Mouse (Mus musculus): Measurements from ENCODE around the gene Zbtb16. TPM values are rescaled to one million over a fixed set of nuclear protein-coding genes. Genes with fewer than 3 reads are reported as not detected.
A peak's percentile ranks its signal among the peaks of the same experiment; 100 is the strongest.

Gene Zbtb16
- total and polyA plus RNA-seq, 3 experiments: 10.6 to 45.5 (median 20.0) TPM

- peaks cover 74% of the 10 kb centered on the region for H3K36me3 ChIP-seq (replicated peaks)
- no peaks in the 10 kb centered on the region for H3K9me3 ChIP-seq (replicated peaks)
- no peak overlapping the region for H3K4me3 ChIP-seq (ENCODE audit: low read depth, low read length)
- H3K27me3 ChIP-seq (ENCODE audit: insufficient read depth, low read length): no peaks in the 10 kb centered on the region
- peaks cover 61% of the 10 kb centered on the region for H3K4me1 ChIP-seq (ENCODE audit: insufficient read depth, low read depth, low read length)
- TF ChIP-seq GATA1 (IDR thresholded peaks at IDR 0.05; ENCODE audit: borderline replicate concordance, low read length) (no peak), POLR2AphosphoS5 (IDR thresholded peaks at IDR 0.05; ENCODE audit: insufficient replicate concordance, low read depth, low read length) (no peak), GATA2 (IDR thresholded peaks at IDR 0.05; ENCODE audit: borderline replicate concordance, low read depth, low read length) (no peak), TAL1 (conservative IDR thresholded peaks at IDR 0.05; ENCODE audit: low read depth, low read length) (no peak), CTCF (IDR thresholded peaks at IDR 0.05; ENCODE audit: low read depth, low read length) (no peak)
- DNase-seq (ENCODE audit: low spot score) (no peak), ATAC-seq (ENCODE audit: extremely low read depth, insufficient number of reproducible peaks, low FRiP score, poor library complexity, severe bottlenecking) (no peak)
Measured at GRCm38 (mm10) chr9:48720251-48720963, 115.6 kb downstream of the Zbtb16 start.

DNA sequence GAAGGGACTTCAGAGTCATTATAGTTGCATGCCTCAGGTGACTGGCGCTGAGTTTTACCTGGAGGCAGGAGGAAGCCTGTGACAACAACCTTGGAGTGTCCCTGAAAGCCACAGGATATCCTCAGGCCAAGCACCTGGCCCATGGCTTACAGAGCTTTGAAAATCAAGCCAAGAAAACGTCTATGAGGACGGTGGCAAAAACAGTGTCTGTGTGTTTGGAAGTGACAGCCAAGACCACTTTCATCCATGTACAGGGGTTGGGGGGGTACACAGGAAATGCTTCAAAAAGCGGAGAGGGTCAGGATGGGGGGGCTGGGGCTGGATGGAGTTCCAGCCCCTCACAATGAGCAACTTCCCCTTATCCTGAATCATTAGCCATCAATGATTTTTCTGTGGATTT lies 116.4 kb downstream of the Zbtb16 start:
- peaks cover 78% of the 10 kb centered on the region for H3K36me3 ChIP-seq (replicated peaks)
- H3K27me3 ChIP-seq (ENCODE audit: insufficient read depth, low read length): no peaks in the 10 kb centered on the region
- H3K4me1 ChIP-seq (ENCODE audit: insufficient read depth, low read depth, low read length): peaks cover 62% of the 10 kb centered on the region
- no peak for ATAC-seq (ENCODE audit: extremely low read depth, insufficient number of reproducible peaks, low FRiP score, poor library complexity, severe bottlenecking)
- TF ChIP-seq POLR2AphosphoS5 (IDR thresholded peaks at IDR 0.05; ENCODE audit: insufficient replicate concordance, low read depth, low read length): no peak
- H3K4me3 ChIP-seq (ENCODE audit: low read depth, low read length): no peak overlapping the region
- H3K9me3 ChIP-seq (replicated peaks): no peaks in the 10 kb centered on the region
- DNase-seq (ENCODE audit: low spot score): no peak

GRCm38 (mm10) chr9:48716549-48716948 lies 119.5 kb downstream of the Zbtb16 start:
- Histone ChIP-seq H3K27me3 (ENCODE audit: insufficient read depth, low read length) (no peaks in the 10 kb centered on the region), H3K9me3 (replicated peaks) (no peaks in the 10 kb centered on the region), H3K4me1 (ENCODE audit: insufficient read depth, low read depth, low read length) (peaks cover 58% of the 10 kb centered on the region), H3K4me3 (ENCODE audit: low read depth, low read length) (no peak overlapping the region), H3K36me3 (replicated peaks) (peaks cover 86% of the 10 kb centered on the region)
- ATAC-seq (ENCODE audit: extremely low read depth, insufficient number of reproducible peaks, low FRiP score, poor library complexity, severe bottlenecking) (no peak), DNase-seq (ENCODE audit: low spot score) (no peak)
- no peak for TF ChIP-seq POLR2AphosphoS5 (IDR thresholded peaks at IDR 0.05; ENCODE audit: insufficient replicate concordance, low read depth, low read length)
- no peak for TF ChIP-seq TAL1 (conservative IDR thresholded peaks at IDR 0.05; ENCODE audit: low read depth, low read length)
- no peak for TF ChIP-seq CTCF (IDR thresholded peaks at IDR 0.05; ENCODE audit: low read depth, low read length)
- no peak for TF ChIP-seq GATA1 (IDR thresholded peaks at IDR 0.05; ENCODE audit: borderline replicate concordance, low read length)
- TF ChIP-seq GATA2 (IDR thresholded peaks at IDR 0.05; ENCODE audit: borderline replicate concordance, low read depth, low read length): no peak

- H3K4me1 ChIP-seq (ENCODE audit: insufficient read depth, low read depth, low read length): peaks cover 68% of the 10 kb centered on the region
- no peaks in the 10 kb centered on the region for H3K9me3 ChIP-seq (replicated peaks)
- no peak overlapping the region for H3K4me3 ChIP-seq (ENCODE audit: low read depth, low read length)
- DNase-seq (ENCODE audit: low spot score) (no peak), ATAC-seq (ENCODE audit: extremely low read depth, insufficient number of reproducible peaks, low FRiP score, poor library complexity, severe bottlenecking) (no peak)
- no peak for TF ChIP-seq POLR2AphosphoS5 (IDR thresholded peaks at IDR 0.05; ENCODE audit: insufficient replicate concordance, low read depth, low read length)
- TF ChIP-seq CTCF (IDR thresholded peaks at IDR 0.05; ENCODE audit: low read depth, low read length): no peak
- no peak for TF ChIP-seq TAL1 (conservative IDR thresholded peaks at IDR 0.05; ENCODE audit: low read depth, low read length)
- no peak for TF ChIP-seq GATA1 (IDR thresholded peaks at IDR 0.05; ENCODE audit: borderline replicate concordance, low read length)
- TF ChIP-seq GATA2 (IDR thresholded peaks at IDR 0.05; ENCODE audit: borderline replicate concordance, low read depth, low read length): no peak
- H3K27me3 ChIP-seq (ENCODE audit: insufficient read depth, low read length): no peaks in the 10 kb centered on the region
- peaks cover 79% of the 10 kb centered on the region for H3K36me3 ChIP-seq (replicated peaks)
Measured at GRCm38 (mm10) chr9:48715042-48715441, 121.0 kb downstream of the Zbtb16 start.

- no peaks in the 10 kb centered on the region for H3K9me3 ChIP-seq (replicated peaks)
- DNase-seq (ENCODE audit: low spot score) (no peak), ATAC-seq (ENCODE audit: extremely low read depth, insufficient number of reproducible peaks, low FRiP score, poor library complexity, severe bottlenecking) (no peak)
- no peak overlapping the region for H3K4me3 ChIP-seq (ENCODE audit: low read depth, low read length)
- peaks cover 75% of the 10 kb centered on the region for H3K4me1 ChIP-seq (ENCODE audit: insufficient read depth, low read depth, low read length)
- H3K27me3 ChIP-seq (ENCODE audit: insufficient read depth, low read length): no peaks in the 10 kb centered on the region
- peaks cover 80% of the 10 kb centered on the region for H3K36me3 ChIP-seq (replicated peaks)
- TF ChIP-seq POLR2AphosphoS5 (IDR thresholded peaks at IDR 0.05; ENCODE audit: insufficient replicate concordance, low read depth, low read length): no peak
- TF ChIP-seq GATA1 (IDR thresholded peaks at IDR 0.05; ENCODE audit: borderline replicate concordance, low read length): no peak
- no peak for TF ChIP-seq CTCF (IDR thresholded peaks at IDR 0.05; ENCODE audit: low read depth, low read length)
- TF ChIP-seq TAL1 (conservative IDR thresholded peaks at IDR 0.05; ENCODE audit: low read depth, low read length): no peak
- no peak for TF ChIP-seq GATA2 (IDR thresholded peaks at IDR 0.05; ENCODE audit: borderline replicate concordance, low read depth, low read length)
Measured at GRCm38 (mm10) chr9:48713779-48714178, 122.2 kb downstream of the Zbtb16 start.

- no peak for TF ChIP-seq TAL1 (conservative IDR thresholded peaks at IDR 0.05; ENCODE audit: low read depth, low read length)
- no peak for TF ChIP-seq CTCF (IDR thresholded peaks at IDR 0.05; ENCODE audit: low read depth, low read length)
- no peak for TF ChIP-seq POLR2AphosphoS5 (IDR thresholded peaks at IDR 0.05; ENCODE audit: insufficient replicate concordance, low read depth, low read length)
- no peak for TF ChIP-seq GATA2 (IDR thresholded peaks at IDR 0.05; ENCODE audit: borderline replicate concordance, low read depth, low read length)
- no peak for TF ChIP-seq GATA1 (IDR thresholded peaks at IDR 0.05; ENCODE audit: borderline replicate concordance, low read length)
- peaks cover 81% of the 10 kb centered on the region for H3K4me1 ChIP-seq (ENCODE audit: insufficient read depth, low read depth, low read length)
- peaks cover 81% of the 10 kb centered on the region for H3K36me3 ChIP-seq (replicated peaks)
- no peak for DNase-seq (ENCODE audit: low spot score)
- peak; percentile 22; the same call in 1 of the 2 replicates for ATAC-seq (ENCODE audit: extremely low read depth, insufficient number of reproducible peaks, low FRiP score, poor library complexity, severe bottlenecking)
- no peaks in the 10 kb centered on the region for H3K9me3 ChIP-seq (replicated peaks)
- H3K4me3 ChIP-seq (ENCODE audit: low read depth, low read length): peak overlapping the region; percentile 20; the same call in 1 of the 2 replicates
- no peaks in the 10 kb centered on the region for H3K27me3 ChIP-seq (ENCODE audit: insufficient read depth, low read length)
Measured at GRCm38 (mm10) chr9:48712985-48713765, 122.8 kb downstream of the Zbtb16 start.
